Mouse (Mus musculus): ENCODE data around the gene Me3. TPM values are rescaled to one million over a fixed set of nuclear protein-coding genes. Genes with fewer than 3 reads are reported as not detected.

Me3 gene
- polyA plus RNA-seq, 1 experiment from 2014 or later = 9.0 TPM

DNA sequence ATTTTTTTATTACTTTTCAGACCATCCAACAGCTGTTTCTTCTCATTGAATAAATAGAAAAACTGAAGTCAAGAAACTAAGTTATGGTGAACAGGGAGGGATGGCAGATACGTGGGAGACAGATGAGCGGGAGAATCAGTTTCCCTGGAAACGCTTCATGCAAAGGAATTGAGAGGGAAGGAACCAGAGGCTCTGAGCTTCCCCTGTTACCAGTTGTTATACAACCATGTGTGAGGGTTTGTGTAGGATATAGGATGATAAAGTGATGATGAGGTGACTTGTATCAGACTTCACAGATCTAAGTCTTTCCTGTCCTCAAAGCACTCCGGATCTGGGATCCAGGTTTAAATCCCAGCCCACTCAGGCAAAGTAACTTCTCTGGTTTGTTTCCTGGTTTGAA lies 3.2 kb upstream of the Me3 start:
- Histone ChIP-seq H3K27ac (no peak overlapping the region), H3K4me2 (no peak overlapping the region), H3K27me3 (replicated peaks) (0 out of 2 replicates have a peak, but pooled peaks cover 5% of the 10 kb centered on the region), H3K4me3 (no peak overlapping the region), H3K9me3 (no peaks in the 10 kb centered on the region), H3K4me1 (peaks cover 8% of the 10 kb centered on the region; the same call in 1 of the 2 replicates), H3K36me3 (replicated peaks) (no peaks in the 10 kb centered on the region), H3K9ac (no peak overlapping the region)
- ATAC-seq (replicated peaks) = no peak
- WGBS = 54% methylated on average over 4 of the region's 4 CpGs

DNA sequence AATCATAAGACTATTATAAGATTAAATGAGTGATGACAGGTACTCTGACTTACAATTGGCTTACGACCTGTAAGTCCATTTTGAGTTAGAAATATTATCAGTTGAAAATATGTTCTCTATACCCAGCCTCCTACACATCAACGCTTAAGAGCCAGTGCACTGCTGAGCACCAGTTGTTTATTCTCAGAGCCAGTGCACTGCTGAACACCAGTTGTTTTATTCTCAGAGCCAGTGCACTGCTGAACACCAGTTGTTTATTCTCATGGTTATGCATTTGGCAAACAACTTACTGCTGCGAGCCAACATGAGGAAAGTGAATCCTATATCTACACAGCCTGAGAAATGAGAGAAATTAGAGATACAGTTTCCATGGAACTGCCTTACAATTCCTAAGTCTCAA lies 2.3 kb upstream of the Me3 start:
- Histone ChIP-seq H3K4me2 (no peak overlapping the region), H3K4me1 (peaks cover 8% of the 10 kb centered on the region; the same call in 1 of the 2 replicates), H3K9me3 (no peaks in the 10 kb centered on the region), H3K4me3 (no peak overlapping the region), H3K36me3 (replicated peaks) (no peaks in the 10 kb centered on the region), H3K27ac (no peak overlapping the region), H3K9ac (no peak overlapping the region), H3K27me3 (replicated peaks) (0 out of 2 replicates have a peak, but pooled peaks cover 5% of the 10 kb centered on the region)
- no peak for ATAC-seq (replicated peaks)
- WGBS = 74% methylated on average over 3 of the region's 3 CpGs

DNA sequence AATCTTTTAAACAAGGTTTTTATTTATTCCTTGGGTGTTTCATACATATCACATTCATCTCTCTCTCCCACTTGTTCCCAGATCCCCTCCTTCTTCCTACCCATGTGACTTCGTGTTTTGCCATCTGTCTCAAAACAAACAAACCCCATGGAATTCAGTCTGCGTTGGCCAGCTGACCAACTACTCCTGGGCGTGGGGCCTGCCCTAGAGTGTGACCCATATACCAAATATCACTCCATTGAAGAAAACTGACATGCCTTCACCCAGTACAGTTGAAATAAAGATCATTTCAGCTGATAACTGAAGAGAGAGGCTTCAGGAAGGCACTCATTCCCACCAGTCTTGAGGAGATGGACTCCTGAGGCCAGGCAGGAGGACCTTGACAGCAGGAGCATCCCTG lies 1.4 kb upstream of the Me3 start:
- Histone ChIP-seq H3K9ac (no peak overlapping the region), H3K27me3 (replicated peaks) (0 out of 2 replicates have a peak, but pooled peaks cover 5% of the 10 kb centered on the region), H3K27ac (no peak overlapping the region), H3K9me3 (no peaks in the 10 kb centered on the region), H3K36me3 (replicated peaks) (no peaks in the 10 kb centered on the region), H3K4me1 (peaks cover 8% of the 10 kb centered on the region; the same call in 1 of the 2 replicates), H3K4me2 (no peak overlapping the region), H3K4me3 (no peak overlapping the region)
- WGBS = 90% methylated on average over 3 of the region's 3 CpGs
- no peak for ATAC-seq (replicated peaks)

DNA sequence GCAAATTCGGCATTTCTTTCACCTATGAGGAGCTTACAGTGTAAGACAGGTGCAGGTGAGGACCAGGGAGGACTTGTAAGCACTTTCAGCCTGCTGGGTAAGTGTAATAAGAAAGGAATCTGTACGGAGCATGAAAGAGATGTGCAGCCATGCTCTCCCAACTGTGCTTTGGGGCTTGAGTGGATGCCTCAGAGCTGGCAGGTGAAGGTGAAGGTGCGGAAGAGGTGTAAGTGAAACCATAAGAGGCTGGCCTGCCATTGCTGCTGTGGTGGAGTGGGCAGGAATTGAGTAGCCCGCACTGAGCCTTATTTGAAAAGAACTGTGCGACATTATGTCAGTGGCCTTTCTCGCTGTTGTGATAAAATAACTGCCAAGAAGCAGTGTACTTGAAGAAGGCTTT lies 8.3 kb downstream of the Me3 start:
- H3K27ac ChIP-seq = no peak overlapping the region
- no peaks in the 10 kb centered on the region for H3K9me3 ChIP-seq
- no peaks in the 10 kb centered on the region for H3K4me1 ChIP-seq
- no peak overlapping the region for H3K4me2 ChIP-seq
- no peak overlapping the region for H3K4me3 ChIP-seq
- H3K9ac ChIP-seq = no peak overlapping the region
- no peaks in the 10 kb centered on the region for H3K27me3 ChIP-seq (replicated peaks)
- WGBS = 88% methylated on average over 6 of the region's 6 CpGs
- H3K36me3 ChIP-seq (replicated peaks) = no peaks in the 10 kb centered on the region
- ATAC-seq (replicated peaks) = no peak

DNA sequence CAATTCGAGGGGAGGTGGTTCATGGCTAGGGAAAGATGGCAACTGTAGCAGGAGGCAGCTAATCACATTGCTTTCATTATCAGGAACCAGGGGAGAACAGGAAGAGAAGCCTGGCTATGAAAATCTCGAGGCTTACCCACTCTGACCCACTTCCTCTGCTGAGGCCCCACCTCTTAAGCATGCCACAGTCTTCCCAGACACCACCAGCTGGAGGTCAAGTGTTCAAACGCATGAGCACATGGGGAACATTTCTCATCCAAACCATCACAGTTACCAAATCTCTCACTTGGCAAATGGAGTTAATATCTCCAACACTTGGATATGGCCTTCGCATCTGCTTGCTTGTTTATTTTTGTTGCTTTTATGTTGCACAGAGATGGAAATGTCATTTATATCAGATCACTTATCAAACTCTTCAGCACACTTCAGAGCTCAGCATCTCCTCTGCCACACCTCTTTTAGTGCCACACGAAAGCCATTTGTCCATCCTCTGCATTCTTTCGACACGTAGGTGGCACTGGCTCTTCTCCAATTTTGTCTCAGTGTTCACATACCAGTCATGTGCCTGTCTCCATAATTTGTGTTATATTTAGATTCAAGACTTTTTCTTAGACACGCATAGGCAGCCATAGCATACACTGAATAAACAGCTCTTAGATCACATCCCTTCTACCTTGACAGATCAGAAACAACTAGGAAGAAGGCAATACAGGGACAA lies 8.9 kb downstream of the Me3 start:
- no peak for ATAC-seq (replicated peaks)
- no peak overlapping the region for H3K4me2 ChIP-seq
- 82% methylated on average over 8 of the region's 8 CpGs for WGBS
- H3K4me3 ChIP-seq = no peak overlapping the region
- H3K9ac ChIP-seq = no peak overlapping the region
- H3K27me3 ChIP-seq (replicated peaks) = no peaks in the 10 kb centered on the region
- H3K4me1 ChIP-seq = no peaks in the 10 kb centered on the region
- no peak overlapping the region for H3K27ac ChIP-seq
- H3K9me3 ChIP-seq = no peaks in the 10 kb centered on the region
- H3K36me3 ChIP-seq (replicated peaks) = no peaks in the 10 kb centered on the region

DNA sequence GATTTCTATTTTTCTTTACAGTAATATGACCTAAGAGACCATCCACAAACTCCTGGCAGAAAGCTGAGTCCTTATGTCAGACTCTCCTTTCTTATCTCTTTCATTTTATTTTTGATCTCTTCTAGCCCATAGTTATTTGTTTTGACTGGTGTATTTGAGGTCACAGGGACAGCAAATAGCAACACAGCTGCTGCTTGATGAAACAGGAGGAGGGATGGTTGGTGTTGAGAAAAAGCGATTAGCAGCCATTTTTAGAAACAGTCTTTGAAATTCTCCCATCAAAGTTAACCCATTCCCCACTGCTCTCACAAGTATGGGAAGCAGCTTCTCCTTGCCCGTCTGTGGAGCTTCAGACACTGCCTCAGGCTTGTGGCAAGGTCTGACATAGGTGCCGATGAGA lies 12.8 kb downstream of the Me3 start:
- no peaks in the 10 kb centered on the region for H3K9me3 ChIP-seq
- no peaks in the 10 kb centered on the region for H3K36me3 ChIP-seq (replicated peaks)
- no peak overlapping the region for H3K27ac ChIP-seq
- WGBS = 78% methylated on average over 3 of the region's 3 CpGs
- H3K27me3 ChIP-seq (replicated peaks) = no peaks in the 10 kb centered on the region
- H3K4me1 ChIP-seq = no peaks in the 10 kb centered on the region
- no peak for ATAC-seq (replicated peaks)
- no peak overlapping the region for H3K4me2 ChIP-seq
- H3K9ac ChIP-seq = no peak overlapping the region
- no peak overlapping the region for H3K4me3 ChIP-seq

DNA sequence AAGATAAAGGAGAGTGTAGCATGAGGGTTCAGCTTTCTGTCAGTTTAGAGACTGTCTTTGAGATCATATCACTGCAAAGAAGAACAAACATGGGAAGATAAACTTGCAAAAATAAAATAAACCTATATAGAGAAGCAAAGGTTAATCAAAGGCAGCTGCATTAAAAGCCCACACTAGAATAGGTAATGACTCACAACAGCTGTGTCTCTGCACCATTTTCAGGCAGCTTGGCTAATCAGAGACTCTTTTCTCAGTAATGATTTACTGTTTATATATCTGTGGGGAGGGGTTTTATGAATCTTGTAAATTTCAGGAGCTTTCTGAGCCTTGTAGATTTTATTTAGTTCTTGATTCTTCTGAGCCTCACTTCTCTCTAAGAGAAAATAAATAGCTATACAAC lies 15.7 kb downstream of the Me3 start:
- Histone ChIP-seq H3K27ac (no peak overlapping the region), H3K4me2 (no peak overlapping the region), H3K9me3 (no peaks in the 10 kb centered on the region), H3K4me3 (no peak overlapping the region), H3K27me3 (replicated peaks) (no peaks in the 10 kb centered on the region), H3K4me1 (no peaks in the 10 kb centered on the region), H3K36me3 (replicated peaks) (no peaks in the 10 kb centered on the region), H3K9ac (no peak overlapping the region)
- no peak for ATAC-seq (replicated peaks)

DNA sequence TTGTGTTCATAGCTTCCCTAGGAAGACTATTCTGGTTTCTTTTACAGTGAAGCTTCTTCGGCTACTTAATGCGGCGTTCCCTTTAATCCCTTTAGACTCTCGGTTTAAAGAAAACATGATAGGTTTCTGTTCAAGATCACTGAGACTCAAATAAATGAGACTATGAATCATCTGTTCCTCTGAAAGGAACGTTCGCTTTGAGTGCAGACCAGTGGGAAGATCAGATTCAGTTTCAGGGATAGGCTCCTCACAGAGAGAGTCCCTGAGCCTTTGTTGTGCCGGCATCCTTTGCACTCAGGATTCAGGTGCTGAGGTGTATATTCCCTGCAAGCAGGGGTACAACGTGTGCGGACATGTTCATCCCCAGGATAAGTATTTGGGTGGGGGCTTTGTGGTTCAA lies 25.0 kb downstream of the Me3 start:
- no peaks in the 10 kb centered on the region for H3K9me3 ChIP-seq
- 70% methylated on average over 9 of the region's 9 CpGs for WGBS
- H3K4me1 ChIP-seq = no peaks in the 10 kb centered on the region
- ATAC-seq (replicated peaks) = no peak
- H3K9ac ChIP-seq = no peak overlapping the region
- no peak overlapping the region for H3K4me3 ChIP-seq
- no peaks in the 10 kb centered on the region for H3K27me3 ChIP-seq (replicated peaks)
- no peak overlapping the region for H3K27ac ChIP-seq
- no peak overlapping the region for H3K4me2 ChIP-seq
- no peaks in the 10 kb centered on the region for H3K36me3 ChIP-seq (replicated peaks)

DNA sequence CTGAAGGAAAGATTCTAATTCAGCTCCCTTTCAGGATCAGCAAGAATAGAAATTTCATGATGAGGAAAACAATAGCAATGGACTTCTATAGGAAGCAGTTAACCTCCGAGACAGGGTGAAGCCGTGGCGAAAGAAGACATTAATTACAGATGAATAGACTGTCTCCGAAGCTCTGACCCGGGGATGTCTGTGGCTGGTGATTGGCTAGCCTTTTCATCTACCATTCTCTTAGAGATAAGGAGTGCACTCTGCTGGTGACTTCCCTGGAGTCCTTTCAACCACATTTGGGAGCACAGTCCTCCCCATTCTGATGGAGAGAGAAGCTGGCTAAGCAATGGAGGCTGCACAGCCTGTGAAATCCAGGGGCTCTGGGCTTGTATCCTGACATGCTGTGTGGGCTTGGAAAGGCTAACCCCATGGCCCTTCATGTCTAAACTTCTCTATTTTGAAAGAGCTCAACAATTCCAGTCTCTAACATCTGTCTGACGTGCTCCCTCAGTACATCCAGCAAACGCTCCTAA lies 25.6 kb downstream of the Me3 start:
- ATAC-seq (replicated peaks) = no peak
- no peak overlapping the region for H3K4me2 ChIP-seq

DNA sequence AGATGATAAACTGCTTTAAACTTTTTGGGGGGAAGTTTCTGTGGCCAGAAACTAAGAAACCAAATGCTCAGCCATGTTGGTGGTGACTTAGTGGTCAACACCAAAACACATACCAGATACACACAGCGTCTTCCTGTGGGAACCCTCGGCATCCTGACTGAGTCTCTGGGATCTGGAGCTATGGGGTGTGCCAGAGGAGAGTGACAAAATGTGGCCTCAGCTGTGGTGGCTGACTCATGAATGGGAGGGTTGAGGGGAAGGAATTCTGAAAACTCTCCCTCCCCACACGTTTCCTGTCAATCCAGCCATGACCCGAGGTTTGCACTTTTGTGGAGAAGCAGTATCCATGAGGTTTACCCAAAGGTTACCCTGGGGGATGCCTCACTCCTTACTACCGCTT lies 32.0 kb downstream of the Me3 start:
- H3K36me3 ChIP-seq (replicated peaks) = no peaks in the 10 kb centered on the region
- H3K4me2 ChIP-seq = no peak overlapping the region
- H3K4me1 ChIP-seq = no peaks in the 10 kb centered on the region
- no peak overlapping the region for H3K9ac ChIP-seq
- no peak for ATAC-seq (replicated peaks)
- WGBS = 84% methylated on average over 5 of the region's 5 CpGs
- no peaks in the 10 kb centered on the region for H3K9me3 ChIP-seq
- H3K27ac ChIP-seq = no peak overlapping the region
- no peak overlapping the region for H3K4me3 ChIP-seq
- no peaks in the 10 kb centered on the region for H3K27me3 ChIP-seq (replicated peaks)

More for the DNA sequence above, 25.6 kb downstream of the Me3 start:
- 56% methylated on average over 7 of the region's 7 CpGs for WGBS
- Histone ChIP-seq H3K27ac (no peak overlapping the region), H3K9ac (no peak overlapping the region), H3K27me3 (replicated peaks) (no peaks in the 10 kb centered on the region), H3K4me1 (no peaks in the 10 kb centered on the region), H3K4me3 (no peak overlapping the region), H3K36me3 (replicated peaks) (no peaks in the 10 kb centered on the region), H3K9me3 (no peaks in the 10 kb centered on the region)

DNA sequence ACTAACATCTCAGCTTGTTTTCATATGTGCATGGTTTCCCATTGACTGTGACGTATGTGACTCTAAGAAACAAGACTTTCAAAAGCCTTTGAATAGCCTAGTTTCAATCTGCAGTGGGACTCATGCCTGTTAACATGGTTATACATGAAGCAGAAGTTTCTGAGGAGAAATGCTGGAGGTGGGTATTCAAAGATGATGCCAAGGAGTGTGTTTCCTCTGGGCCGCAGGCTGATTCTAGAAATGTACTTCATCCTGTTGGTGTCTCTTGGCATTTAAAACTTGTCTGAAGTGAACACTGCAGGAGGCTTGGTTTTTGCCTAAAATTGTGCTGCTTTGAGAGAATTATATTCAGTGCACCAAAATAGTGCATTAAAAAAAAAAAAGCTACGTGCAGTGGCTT lies 34.2 kb downstream of the Me3 start:
- no peaks in the 10 kb centered on the region for H3K9me3 ChIP-seq
- no peak overlapping the region for H3K4me2 ChIP-seq
- H3K27me3 ChIP-seq (replicated peaks) = no peaks in the 10 kb centered on the region
- no peak for ATAC-seq (replicated peaks)
- H3K4me1 ChIP-seq = no peaks in the 10 kb centered on the region
- no peaks in the 10 kb centered on the region for H3K36me3 ChIP-seq (replicated peaks)
- 89% methylated on average over 3 of the region's 3 CpGs for whole genome bisulfite sequencing
- H3K27ac ChIP-seq = no peak overlapping the region
- no peak overlapping the region for H3K9ac ChIP-seq
- H3K4me3 ChIP-seq = no peak overlapping the region

DNA sequence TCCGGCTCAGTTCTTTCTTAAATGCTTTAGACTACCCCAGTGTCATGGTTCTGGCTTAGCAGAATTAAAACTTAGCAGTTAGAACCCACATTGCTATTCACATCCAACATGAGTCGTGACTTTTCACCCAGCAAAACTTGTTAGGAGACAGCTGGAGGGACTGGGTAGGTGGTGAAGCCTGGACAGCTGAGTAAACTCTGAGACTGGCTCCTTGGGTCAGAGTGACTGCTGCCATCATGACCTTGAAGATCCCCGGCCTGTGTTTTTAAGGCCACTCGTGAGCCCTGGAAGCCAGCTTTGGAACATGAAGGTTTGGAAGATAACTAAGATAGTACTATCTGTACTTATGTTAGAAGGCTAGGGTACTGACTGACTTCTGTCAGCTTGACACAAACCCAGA lies 35.4 kb downstream of the Me3 start:
- H3K4me3 ChIP-seq = no peak overlapping the region
- ATAC-seq (replicated peaks) = no peak
- 87% methylated on average over 4 of the region's 4 CpGs for WGBS
- H3K9ac ChIP-seq = no peak overlapping the region
- no peaks in the 10 kb centered on the region for H3K27me3 ChIP-seq (replicated peaks)
- no peaks in the 10 kb centered on the region for H3K9me3 ChIP-seq
- no peak overlapping the region for H3K27ac ChIP-seq
- no peak overlapping the region for H3K4me2 ChIP-seq
- H3K4me1 ChIP-seq = no peaks in the 10 kb centered on the region
- H3K36me3 ChIP-seq (replicated peaks) = no peaks in the 10 kb centered on the region

DNA sequence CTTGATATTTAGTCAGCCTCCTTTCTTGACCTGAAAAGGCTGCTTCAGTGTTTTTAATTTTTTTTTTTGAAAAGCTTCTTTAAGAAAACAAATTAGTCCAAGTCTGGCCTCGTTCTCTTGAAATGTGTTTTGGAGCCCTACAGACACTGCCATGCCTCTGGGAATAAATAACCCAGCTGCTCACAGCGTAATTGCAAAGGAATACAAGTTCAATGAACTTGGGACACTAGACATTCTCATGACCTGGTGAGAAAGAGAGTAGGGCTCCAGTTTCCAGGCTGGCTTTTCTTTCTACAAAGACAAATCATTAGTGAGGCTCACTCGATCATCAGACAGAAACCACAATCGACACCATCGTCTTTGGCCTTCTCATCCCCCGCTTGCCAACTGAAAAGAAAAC lies 37.3 kb downstream of the Me3 start:
- no peaks in the 10 kb centered on the region for H3K4me1 ChIP-seq
- 74% methylated on average over 6 of the region's 6 CpGs for WGBS
- no peaks in the 10 kb centered on the region for H3K36me3 ChIP-seq (replicated peaks)
- H3K4me2 ChIP-seq = no peak overlapping the region
- no peak overlapping the region for H3K9ac ChIP-seq
- H3K9me3 ChIP-seq = no peaks in the 10 kb centered on the region
- H3K27ac ChIP-seq = no peak overlapping the region
- H3K27me3 ChIP-seq (replicated peaks) = no peaks in the 10 kb centered on the region
- no peak overlapping the region for H3K4me3 ChIP-seq
- ATAC-seq (replicated peaks) = no peak

Data from midbrain, embryonic 15.5 days (tissue).